Mouse (Mus musculus) limb, embryonic 11.5 days (tissue): ENCODE measurements around the gene Yif1a. TPM values are rescaled to one million over a fixed set of nuclear protein-coding genes. Genes with fewer than 3 reads are reported as not detected.

Source experiments
- ATAC-seq: fragments of 200-750 bp; cut with Nextera tagmentation; 2 replicates; pipeline ENCODE4 v1.8.0; 2017; ENCODE audit warnings: low read depth; ENCODE audit not compliant: insufficient number of reproducible peaks, low FRiP score, low TSS enrichment
- DNase-seq: peaks from one replicate; pipeline ENCODE4 v3.0.0-alpha.2; 2015; ENCODE audit warnings: low spot score
- H3K27ac ChIP-seq: fragments of 300-500 bp; sonication (generic); replicated peaks from 2 replicates; pipeline ENCODE4 v1.5.1; 2014; ENCODE audit warnings: low read depth, mild to moderate bottlenecking, low read length
- H3K27me3 ChIP-seq: fragments of 300-500 bp; sonication (generic); 2 replicates; pipeline ENCODE4 v1.6.1; 2014; ENCODE audit warnings: mild to moderate bottlenecking, low read length, mixed read lengths; ENCODE audit not compliant: control insufficient read depth, insufficient read depth
- H3K36me3 ChIP-seq: fragments of 300-500 bp; sonication (generic); 2 replicates; pipeline ENCODE4 v1.6.1; 2014; ENCODE audit warnings: mild to moderate bottlenecking, low read length, moderate library complexity, mixed read lengths; ENCODE audit not compliant: control insufficient read depth, insufficient read depth
- H3K4me1 ChIP-seq: fragments of 300-500 bp; sonication (generic); 2 replicates; pipeline ENCODE4 v1.6.1; 2014; ENCODE audit warnings: low read length, mixed read lengths; ENCODE audit not compliant: control insufficient read depth, insufficient read depth
- H3K4me2 ChIP-seq: fragments of 300-500 bp; sonication (generic); 2 replicates; pipeline ENCODE4 v1.6.1; 2014; ENCODE audit warnings: low read depth, mild to moderate bottlenecking, moderate library complexity; ENCODE audit not compliant: severe bottlenecking
- H3K4me3 ChIP-seq: fragments of 300-500 bp; sonication (generic); 2 replicates; pipeline ENCODE4 v1.5.1; 2014; ENCODE audit warnings: low read depth, low read length
- H3K9ac ChIP-seq: fragments of 300-500 bp; sonication (generic); 2 replicates; pipeline ENCODE4 v1.6.1; 2014; ENCODE audit warnings: mild to moderate bottlenecking, low read length
- H3K9me3 ChIP-seq: fragments of 300-500 bp; sonication (generic); 2 replicates; pipeline ENCODE4 v1.6.1; 2016; ENCODE audit warnings: low read length; ENCODE audit not compliant: control insufficient read depth
- WGBS: fragments of 180-500 bp; shearing (Covaris S2); extraction: QIAGEN DNeasy Blood & Tissue Kit; methylation state at CpG from one replicate; pipeline ENCODE4 v1.1.7; 2014; 5-methylcytosine and 5-hydroxymethylcytosine counted together
- polyA plus RNA-seq: library from polyadenylated mRNA; unstranded; fragments of >200 nt; fragmentation: Nextera tagmentation; extraction: Ambion mirVana; gene quantifications from 2 replicates; pipeline ENCODE4 v1.2.1, GENCODE M21; 2014

Gene Yif1a
- polyA plus RNA-seq, 1 experiment from 2014 or later, result 71.2 TPM

DNA sequence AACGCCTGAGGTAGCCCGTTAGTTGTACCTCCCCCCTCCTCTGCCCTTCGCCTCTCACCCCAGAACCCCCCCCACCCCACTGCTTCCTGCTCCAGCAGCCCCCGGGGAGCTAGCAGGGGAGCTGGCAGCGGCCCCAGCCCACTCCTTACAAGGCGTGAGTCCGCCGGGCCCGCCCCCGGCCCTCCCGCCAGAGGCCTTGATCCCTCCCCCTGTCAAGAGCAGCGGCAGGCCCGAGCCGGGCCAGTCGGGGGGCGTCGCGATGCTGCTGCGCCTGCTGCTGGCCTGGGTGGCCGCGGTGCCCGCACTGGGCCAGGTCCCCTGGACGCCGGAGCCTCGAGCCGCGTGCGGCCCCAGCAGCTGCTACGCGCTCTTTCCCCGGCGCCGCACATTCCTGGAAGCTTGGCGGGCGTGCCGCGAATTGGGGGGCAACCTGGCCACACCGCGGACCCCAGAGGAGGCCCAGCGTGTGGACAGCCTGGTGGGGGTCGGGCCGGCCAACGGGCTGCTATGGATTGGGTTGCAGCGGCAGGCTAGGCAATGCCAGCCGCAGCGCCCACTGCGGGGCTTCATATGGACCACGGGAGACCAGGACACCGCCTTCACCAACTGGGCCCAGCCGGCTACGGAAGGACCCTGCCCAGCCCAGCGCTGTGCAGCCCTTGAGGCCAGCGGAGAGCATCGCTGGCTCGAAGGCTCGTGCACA lies 20.3 kb upstream of the Yif1a start, which contains the start of gene Cd248:
Gene Cd248 (plus strand): TSS at position 212 of the 703 bp plus-strand sequence.
- peak within 1 kb of the TSS; percentile 57 for H3K4me3 ChIP-seq
- H3K27me3 ChIP-seq, result 0 out of 2 replicates have a peak, but pooled peaks cover 2% of the 10 kb centered on the region
- DNase-seq (peak; percentile 79), ATAC-seq (no peak)
- peak within 1 kb of the TSS; percentile 87 for H3K27ac ChIP-seq
- H3K9ac ChIP-seq, result peak within 1 kb of the TSS; percentile 77
- WGBS, result 1% methylated on average over 51 of the region's 56 CpGs
- H3K36me3 ChIP-seq, result no peaks in the 10 kb centered on the region; the same call in 1 of the 2 replicates
- peaks cover 47% of the 10 kb centered on the region for H3K4me1 ChIP-seq
- no peaks in the 10 kb centered on the region for H3K9me3 ChIP-seq
- H3K4me2 ChIP-seq, result peak within 1 kb of the TSS; percentile 99

DNA sequence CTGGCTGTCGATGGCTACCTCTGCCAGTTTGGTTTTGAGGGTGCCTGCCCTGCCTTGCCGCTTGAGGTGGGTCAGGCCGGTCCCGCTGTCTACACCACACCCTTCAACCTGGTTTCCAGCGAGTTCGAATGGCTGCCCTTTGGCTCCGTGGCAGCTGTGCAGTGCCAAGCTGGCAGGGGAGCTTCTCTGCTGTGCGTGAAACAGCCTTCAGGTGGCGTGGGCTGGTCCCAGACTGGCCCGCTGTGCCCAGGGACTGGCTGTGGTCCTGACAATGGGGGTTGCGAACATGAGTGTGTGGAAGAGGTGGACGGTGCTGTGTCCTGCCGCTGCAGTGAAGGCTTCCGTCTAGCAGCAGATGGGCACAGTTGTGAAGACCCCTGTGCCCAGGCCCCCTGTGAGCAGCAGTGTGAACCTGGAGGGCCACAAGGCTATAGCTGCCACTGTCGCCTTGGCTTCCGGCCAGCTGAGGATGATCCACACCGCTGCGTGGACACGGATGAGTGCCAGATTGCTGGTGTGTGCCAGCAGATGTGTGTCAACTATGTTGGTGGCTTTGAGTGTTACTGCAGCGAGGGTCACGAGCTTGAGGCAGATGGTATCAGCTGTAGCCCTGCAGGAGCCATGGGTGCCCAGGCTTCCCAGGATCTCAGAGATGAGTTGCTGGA lies 19.6 kb upstream of the Yif1a start:
- no peak for ATAC-seq
- H3K9me3 ChIP-seq, result no peaks in the 10 kb centered on the region
- H3K27ac ChIP-seq, result no peak overlapping the region; the same call in 1 of the 2 replicates
- DNase-seq, result no peak
- no peaks in the 10 kb centered on the region; the same call in 1 of the 2 replicates for H3K36me3 ChIP-seq
- WGBS, result 38% methylated on average over 21 of the region's 21 CpGs
- H3K9ac ChIP-seq, result peak overlapping the region; percentile 77
- peak overlapping the region; percentile 57 for H3K4me3 ChIP-seq
- 0 out of 2 replicates have a peak, but pooled peaks cover 2% of the 10 kb centered on the region for H3K27me3 ChIP-seq
- H3K4me1 ChIP-seq, result peaks cover 47% of the 10 kb centered on the region
- peak overlapping the region; percentile 99 for H3K4me2 ChIP-seq

DNA sequence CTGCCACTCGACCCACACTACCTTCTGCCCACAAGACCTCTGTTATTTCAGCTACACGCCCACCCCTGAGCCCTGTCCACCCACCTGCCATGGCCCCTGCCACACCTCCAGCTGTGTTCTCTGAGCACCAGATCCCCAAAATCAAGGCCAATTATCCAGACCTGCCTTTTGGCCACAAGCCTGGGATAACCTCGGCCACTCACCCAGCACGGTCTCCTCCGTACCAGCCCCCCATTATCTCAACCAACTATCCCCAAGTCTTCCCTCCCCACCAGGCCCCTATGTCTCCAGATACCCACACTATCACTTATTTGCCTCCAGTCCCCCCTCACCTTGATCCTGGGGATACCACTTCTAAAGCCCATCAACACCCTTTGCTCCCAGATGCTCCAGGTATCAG lies 18.9 kb upstream of the Yif1a start:
- peaks cover 47% of the 10 kb centered on the region for H3K4me1 ChIP-seq
- 0 out of 2 replicates have a peak, but pooled peaks cover 2% of the 10 kb centered on the region for H3K27me3 ChIP-seq
- peak overlapping the region; percentile 99 for H3K4me2 ChIP-seq
- H3K4me3 ChIP-seq, result 0 out of 2 replicates have a peak overlapping the region, but pooled peaks have one; percentile 0
- WGBS, result 73% methylated on average over 5 of the region's 5 CpGs
- DNase-seq (no peak), ATAC-seq (no peak)
- no peaks in the 10 kb centered on the region for H3K9me3 ChIP-seq
- H3K27ac ChIP-seq, result 0 out of 2 replicates have a peak overlapping the region, but pooled peaks have one; percentile 98
- H3K36me3 ChIP-seq, result no peaks in the 10 kb centered on the region; the same call in 1 of the 2 replicates
- H3K9ac ChIP-seq, result no peak overlapping the region; the same call in 1 of the 2 replicates

DNA sequence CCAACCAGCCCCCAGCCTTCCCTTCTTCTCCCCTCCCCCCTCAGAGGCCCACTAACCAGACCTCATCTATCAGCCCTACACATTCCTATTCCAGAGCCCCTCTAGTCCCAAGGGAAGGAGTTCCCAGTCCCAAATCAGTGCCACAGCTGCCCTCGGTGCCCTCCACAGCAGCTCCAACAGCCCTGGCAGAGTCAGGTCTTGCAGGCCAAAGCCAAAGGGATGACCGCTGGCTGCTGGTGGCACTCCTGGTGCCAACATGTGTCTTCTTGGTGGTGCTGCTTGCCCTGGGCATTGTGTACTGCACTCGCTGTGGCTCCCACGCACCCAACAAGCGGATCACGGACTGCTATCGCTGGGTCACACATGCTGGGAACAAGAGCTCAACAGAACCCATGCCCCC lies 18.4 kb upstream of the Yif1a start:
- H3K36me3 ChIP-seq, result no peaks in the 10 kb centered on the region; the same call in 1 of the 2 replicates
- 81% methylated on average over 7 of the region's 7 CpGs for WGBS
- H3K4me2 ChIP-seq, result peak overlapping the region; percentile 99
- H3K9ac ChIP-seq, result no peak overlapping the region
- peak overlapping the region; percentile 98 for H3K27ac ChIP-seq
- DNase-seq (no peak), ATAC-seq (no peak)
- H3K27me3 ChIP-seq, result 0 out of 2 replicates have a peak, but pooled peaks cover 2% of the 10 kb centered on the region
- H3K9me3 ChIP-seq, result no peaks in the 10 kb centered on the region
- peaks cover 44% of the 10 kb centered on the region for H3K4me1 ChIP-seq
- peak overlapping the region; percentile 0; the same call in 1 of the 2 replicates for H3K4me3 ChIP-seq

DNA sequence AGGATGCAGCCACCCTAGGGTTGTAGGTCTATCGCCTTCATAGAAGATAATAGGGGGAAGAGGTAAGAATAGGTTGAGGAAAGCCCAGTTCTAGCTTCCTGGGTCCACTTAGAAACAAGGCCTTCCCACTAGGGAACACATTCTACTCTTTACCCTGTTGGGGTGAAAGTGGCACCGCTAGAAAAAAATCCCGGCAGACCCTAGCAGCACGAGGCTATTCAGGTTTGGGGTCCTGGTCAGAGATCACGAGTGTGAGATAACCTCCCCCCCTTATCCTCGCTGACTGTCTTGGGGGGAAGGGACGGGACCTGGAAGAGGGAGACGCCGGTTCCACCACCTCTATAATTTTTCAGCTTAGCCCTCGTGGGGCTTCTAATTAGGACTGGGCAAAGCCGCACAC lies 17.3 kb upstream of the Yif1a start:
- no peak for ATAC-seq

DNA sequence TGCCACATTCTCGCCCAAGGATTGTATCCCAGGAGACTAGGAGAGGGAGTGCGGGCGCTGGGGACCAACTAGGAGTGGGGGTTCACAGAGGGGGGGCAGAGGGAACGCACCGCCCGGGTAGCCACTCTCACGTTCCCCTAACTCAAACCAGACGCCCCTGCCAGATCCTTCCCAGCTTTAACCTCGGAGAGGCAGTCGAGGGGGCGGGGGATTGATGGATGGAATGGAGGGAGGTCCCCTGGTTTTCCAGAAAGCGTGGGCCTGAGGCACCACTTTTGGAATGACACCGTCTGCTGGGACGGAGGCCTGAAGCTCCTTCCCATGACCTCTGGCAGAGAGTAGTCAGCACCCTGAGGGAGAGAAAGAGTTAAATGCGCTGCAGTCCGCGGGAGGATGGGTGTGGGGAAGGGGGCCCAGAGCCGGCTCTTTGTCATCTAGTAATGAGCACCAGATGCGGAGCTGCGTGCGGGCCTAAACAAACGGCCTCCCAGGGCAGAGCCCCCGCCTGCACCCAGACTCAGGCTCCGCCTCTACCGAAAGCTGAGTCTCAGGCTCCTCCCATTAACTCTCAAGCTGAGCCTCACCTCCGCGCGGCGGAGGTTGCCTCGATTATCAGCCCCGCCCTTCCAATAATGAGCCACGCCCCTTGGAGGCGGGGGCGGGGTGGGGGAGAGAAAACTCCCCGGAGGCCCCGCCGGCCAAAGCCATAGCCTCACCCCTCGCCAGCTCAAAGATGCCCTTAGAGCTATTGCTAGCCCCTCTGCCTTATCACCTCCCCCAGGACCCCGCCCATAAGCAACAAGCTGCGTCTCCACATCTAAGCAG lies 16.6 kb upstream of the Yif1a start:
- peak overlapping the region; percentile 37 for H3K4me3 ChIP-seq
- peak overlapping the region; percentile 58 for H3K9ac ChIP-seq
- peaks cover 44% of the 10 kb centered on the region for H3K4me1 ChIP-seq
- under 1% methylated on average over 40 of the region's 40 CpGs for WGBS
- H3K4me2 ChIP-seq, result peak overlapping the region; percentile 99
- H3K27ac ChIP-seq, result peak overlapping the region; percentile 98
- 0 out of 2 replicates have a peak, but pooled peaks cover 2% of the 10 kb centered on the region for H3K27me3 ChIP-seq
- ATAC-seq, result peak; percentile 92
- no peaks in the 10 kb centered on the region; the same call in 1 of the 2 replicates for H3K36me3 ChIP-seq
- peak; percentile 96 for DNase-seq
- no peaks in the 10 kb centered on the region for H3K9me3 ChIP-seq

More for the DNA sequence above, 17.3 kb upstream of the Yif1a start:
- Histone ChIP-seq H3K4me3 (peak overlapping the region; percentile 37), H3K27ac (peak overlapping the region; percentile 98), H3K9me3 (no peaks in the 10 kb centered on the region), H3K4me2 (peak overlapping the region; percentile 99), H3K27me3 (0 out of 2 replicates have a peak, but pooled peaks cover 2% of the 10 kb centered on the region), H3K9ac (peak overlapping the region; percentile 58), H3K36me3 (no peaks in the 10 kb centered on the region; the same call in 1 of the 2 replicates), H3K4me1 (peaks cover 44% of the 10 kb centered on the region)
- DNase-seq, result no peak
- WGBS, result 3% methylated on average over 11 of the region's 11 CpGs

DNA sequence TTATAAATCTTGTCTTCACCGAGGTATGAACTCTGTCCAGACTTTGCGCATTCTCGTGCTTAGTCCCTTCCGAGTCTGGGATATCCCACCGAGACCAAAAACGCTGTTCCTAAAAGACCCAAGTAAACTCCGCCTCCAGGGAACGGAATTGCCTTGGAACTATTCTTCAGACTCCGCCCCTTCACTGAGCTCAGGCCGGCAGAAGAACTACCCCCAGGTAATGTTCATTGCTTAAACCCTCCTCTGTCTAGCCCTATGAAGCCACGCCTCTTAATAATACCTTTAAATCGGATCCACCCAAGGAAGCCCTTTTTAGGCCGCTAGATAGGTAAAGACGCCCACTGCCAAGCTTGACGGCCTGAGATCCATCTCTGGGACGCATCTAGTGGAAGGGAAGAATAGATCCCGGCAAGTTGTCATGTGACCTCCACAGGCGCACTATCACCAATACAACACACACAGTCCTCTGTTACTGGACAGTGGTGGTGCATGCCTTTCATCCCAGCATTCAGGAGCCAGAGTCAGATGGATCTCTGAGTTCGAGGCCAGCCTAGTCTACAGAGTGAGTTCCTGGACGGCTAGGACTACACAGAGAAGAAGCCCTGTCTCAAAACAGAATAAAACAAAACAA lies 15.8 kb upstream of the Yif1a start:
- H3K9me3 ChIP-seq, result no peaks in the 10 kb centered on the region
- H3K4me3 ChIP-seq, result peak overlapping the region; percentile 37
- 2% methylated on average over 20 of the region's 20 CpGs for WGBS
- DNase-seq, result peak; percentile 71
- H3K27me3 ChIP-seq, result 0 out of 2 replicates have a peak, but pooled peaks cover 2% of the 10 kb centered on the region
- peak overlapping the region; percentile 9; the same call in 1 of the 2 replicates for H3K9ac ChIP-seq
- peak overlapping the region; percentile 99 for H3K4me2 ChIP-seq
- H3K4me1 ChIP-seq, result peaks cover 36% of the 10 kb centered on the region
- peak overlapping the region; percentile 98 for H3K27ac ChIP-seq
- peak; percentile 18 for ATAC-seq
- H3K36me3 ChIP-seq, result no peaks in the 10 kb centered on the region; the same call in 1 of the 2 replicates
